Mouse (Mus musculus) intestine, postnatal 0 days (tissue): ENCODE results near the gene Tmem138. TPM values are rescaled to one million over a fixed set of nuclear protein-coding genes. Genes with fewer than 3 reads are reported as not detected.

Source experiments
- ATAC-seq: fragments of 200-750 bp; cut with Nextera tagmentation; 2 replicates; pipeline ENCODE4 v1.8.0; 2017; ENCODE audit warnings: mild to moderate bottlenecking, moderate TSS enrichment, moderate library complexity
- H3K27ac ChIP-seq: fragments of 300-500 bp; sonication (generic); 2 replicates; pipeline ENCODE4 v1.5.1; 2014; ENCODE audit warnings: mild to moderate bottlenecking, low read depth, low read length, moderate library complexity
- H3K27me3 ChIP-seq: fragments of 300-500 bp; sonication (generic); replicated peaks from 2 replicates; pipeline ENCODE4 v1.6.1; 2014; ENCODE audit warnings: low read length, mixed read lengths; ENCODE audit not compliant: control insufficient read depth, insufficient read depth
- H3K36me3 ChIP-seq: fragments of 300-500 bp; sonication (generic); 2 replicates; pipeline ENCODE4 v1.6.1; 2014; ENCODE audit warnings: mild to moderate bottlenecking, moderate library complexity; ENCODE audit not compliant: control insufficient read depth, insufficient read depth
- H3K4me1 ChIP-seq: fragments of 300-500 bp; sonication (generic); replicated peaks from 2 replicates; pipeline ENCODE4 v1.6.1; 2014; ENCODE audit warnings: antibody characterized with exemption, low read length, mixed read lengths; ENCODE audit not compliant: control insufficient read depth, insufficient read depth
- H3K4me2 ChIP-seq: fragments of 300-500 bp; sonication (generic); replicated peaks from 2 replicates; pipeline ENCODE4 v1.6.1; 2014; ENCODE audit warnings: low read depth, mild to moderate bottlenecking, moderate library complexity
- H3K4me3 ChIP-seq: fragments of 300-500 bp; sonication (generic); 2 replicates; pipeline ENCODE4 v1.5.1; 2014; ENCODE audit warnings: low read depth, low read length
- H3K9ac ChIP-seq: fragments of 300-500 bp; sonication (generic); 2 replicates; pipeline ENCODE4 v1.6.1; 2014; ENCODE audit warnings: mild to moderate bottlenecking, low read depth, low read length
- H3K9me3 ChIP-seq: fragments of 300-500 bp; sonication (generic); 2 replicates; pipeline ENCODE4 v1.6.1; 2016; ENCODE audit warnings: mixed run types; ENCODE audit not compliant: control insufficient read depth
- CTCF ChIP-seq: sonication (generic); IDR thresholded peaks from 2 replicates; pipeline ENCODE4 v1.5.1; 2016; ENCODE audit warnings: low read depth, mild to moderate bottlenecking, control low read depth, antibody characterized with exemption, moderate library complexity
- WGBS: fragments of 180-500 bp; shearing (Covaris S2); extraction: QIAGEN DNeasy Blood & Tissue Kit; methylation state at CpG from one replicate; pipeline ENCODE4 v1.1.7; 2014; 5-methylcytosine and 5-hydroxymethylcytosine counted together
- polyA plus RNA-seq: library from polyadenylated mRNA; unstranded; fragments of >200 nt; fragmentation: Nextera tagmentation; extraction: Ambion mirVana; gene quantifications from 2 replicates; pipeline ENCODE4 v1.2.1, GENCODE M21; 2015

Tmem138 gene
- 10.7 and 10.8 TPM in 2 replicates for polyA plus RNA-seq

- ATAC-seq, result peak; percentile 95
- 0 out of 2 replicates have a peak, but pooled peaks cover 7% of the 10 kb centered on the region for H3K4me1 ChIP-seq
- no peaks in the 10 kb centered on the region for H3K27me3 ChIP-seq
- peak within 1 kb of the TSS; percentile 69 for H3K27ac ChIP-seq
- peak within 1 kb of the TSS; percentile 59 for H3K9ac ChIP-seq
- peak within 1 kb of the TSS; percentile 63 for H3K4me3 ChIP-seq
- H3K4me2 ChIP-seq, result peak within 1 kb of the TSS; percentile 77
- no peaks in the 10 kb centered on the region for H3K9me3 ChIP-seq
- peak; percentile 75 for TF ChIP-seq CTCF
- under 1% methylated on average over 44 of the region's 44 CpGs for WGBS
- peaks cover 16% of the 10 kb centered on the region for H3K36me3 ChIP-seq
Observed at GRCm38 (mm10) chr19:10576690-10577561, at the start of gene Tmem138, which contains the start of gene Cyb561a3. Tmem138 (minus strand) TSS chr19:10577362. Cyb561a3 (plus strand) TSS chr19:10577172.

GRCm38 (mm10) chr19:10608573-10609240 is 31.5 kb upstream of the Tmem138 start:
- no peak for ATAC-seq
- Histone ChIP-seq H3K27me3 (no peaks in the 10 kb centered on the region), H3K9me3 (no peaks in the 10 kb centered on the region), H3K9ac (no peak overlapping the region), H3K4me1 (no peaks in the 10 kb centered on the region), H3K4me2 (no peak overlapping the region), H3K4me3 (no peak overlapping the region), H3K27ac (no peak overlapping the region), H3K36me3 (peaks cover 62% of the 10 kb centered on the region)
- no peak for TF ChIP-seq CTCF
- WGBS, result 68% methylated on average over 5 of the region's 5 CpGs

GRCm38 (mm10) chr19:10605901-10606622 is 28.9 kb upstream of the Tmem138 start:
- H3K27me3 ChIP-seq, result no peaks in the 10 kb centered on the region
- no peak for ATAC-seq
- H3K4me1 ChIP-seq, result no peaks in the 10 kb centered on the region
- H3K9ac ChIP-seq, result peak overlapping the region; percentile 98
- peak overlapping the region; percentile 81 for H3K4me2 ChIP-seq
- peak overlapping the region; percentile 97 for H3K4me3 ChIP-seq
- H3K36me3 ChIP-seq, result peaks cover 36% of the 10 kb centered on the region
- 3% methylated on average over 20 of the region's 20 CpGs for WGBS
- peak overlapping the region; percentile 96 for H3K27ac ChIP-seq
- no peaks in the 10 kb centered on the region for H3K9me3 ChIP-seq
- TF ChIP-seq CTCF, result no peak

GRCm38 (mm10) chr19:10605293-10605900 is 28.2 kb upstream of the Tmem138 start, which contains the start of the genes Ddb1 and Tkfc:
Ddb1 (plus strand) TSS chr19:10605327.
Tkfc (minus strand) TSS chr19:10605654.
- peak within 1 kb of the TSS; percentile 97 for H3K4me3 ChIP-seq
- ATAC-seq, result peak; percentile 92
- H3K27ac ChIP-seq, result peak within 1 kb of the TSS; percentile 96
- under 1% methylated on average over 49 of the region's 49 CpGs for WGBS
- no peaks in the 10 kb centered on the region for H3K4me1 ChIP-seq
- H3K36me3 ChIP-seq, result peaks cover 33% of the 10 kb centered on the region
- H3K9me3 ChIP-seq, result no peaks in the 10 kb centered on the region
- peak within 1 kb of the TSS; percentile 98 for H3K9ac ChIP-seq
- peak; percentile 83 for TF ChIP-seq CTCF
- H3K27me3 ChIP-seq, result no peaks in the 10 kb centered on the region
- H3K4me2 ChIP-seq, result peak within 1 kb of the TSS; percentile 81

- no peaks in the 10 kb centered on the region for H3K4me1 ChIP-seq
- peak overlapping the region; percentile 81 for H3K4me2 ChIP-seq
- peak overlapping the region; percentile 52 for H3K9ac ChIP-seq
- H3K4me3 ChIP-seq, result peak overlapping the region; percentile 97
- ATAC-seq, result no peak
- H3K36me3 ChIP-seq, result peaks cover 33% of the 10 kb centered on the region
- H3K27ac ChIP-seq, result peak overlapping the region; percentile 96
- 26% methylated on average over 3 of the region's 3 CpGs for WGBS
- H3K9me3 ChIP-seq, result no peaks in the 10 kb centered on the region
- H3K27me3 ChIP-seq, result no peaks in the 10 kb centered on the region
- no peak for TF ChIP-seq CTCF
Observed at GRCm38 (mm10) chr19:10604534-10604933, 27.4 kb upstream of the Tmem138 start.
